Mouse (Mus musculus) liver, embryonic 14.5 days (tissue): ENCODE data around the gene H2afx. TPM values are rescaled to one million over a fixed set of nuclear protein-coding genes. Genes with fewer than 3 reads are reported as not detected.
A peak's percentile ranks its signal among the peaks of the same experiment; 100 is the strongest.
"Not testable (repeated sequence)": the region's sequence is repeated elsewhere in the genome, so short reads cannot be mapped to it uniquely, and the experiment has no call there.

Experiments
- ATAC-seq: fragments of 200-750 bp; cut with Nextera tagmentation; 2 replicates; pipeline ENCODE4 v1.8.0; 2017; ENCODE audit warnings: moderate number of reproducible peaks, mild to moderate bottlenecking, moderate library complexity; ENCODE audit not compliant: insufficient read depth
- DNase-seq, 3 experiments: peaks; one replicate each; pipeline ENCODE4 v3.0.0-alpha.2; 2012 to 2013; ENCODE audit warnings: low read depth in 3 of 3, low spot score in 3 of 3
- H3K27ac ChIP-seq: fragments of 300-500 bp; sonication (generic); 2 replicates; pipeline ENCODE4 v1.5.1; 2014; ENCODE audit warnings: moderate library complexity, mild to moderate bottlenecking, control low read depth, inconsistent platforms
- H3K27me3 ChIP-seq: fragments of 300-500 bp; sonication (generic); 2 replicates; pipeline ENCODE4 v1.6.1; 2014; ENCODE audit warnings: mild to moderate bottlenecking, low read length, moderate library complexity; ENCODE audit not compliant: control insufficient read depth, insufficient read depth
- H3K36me3 ChIP-seq: fragments of 300-500 bp; sonication (generic); replicated peaks from 2 replicates; pipeline ENCODE4 v1.6.1; 2014; ENCODE audit warnings: low read depth; ENCODE audit not compliant: control insufficient read depth, insufficient read depth
- H3K4me1 ChIP-seq, 2 experiments: fragments of 200-500 bp in 1 of 2; fragments of 300-500 bp in 1 of 2; sonication (generic) in 1 of 2; replicated peaks; 2 replicates each; pipeline ENCODE4 v1.6.1; 2012 to 2014; ENCODE audit warnings: antibody characterized with exemption in 1 of 2, inconsistent platforms in 1 of 2, low read length in 1 of 2; ENCODE audit not compliant: control insufficient read depth in 2 of 2, insufficient read depth in 2 of 2
- H3K4me2 ChIP-seq: fragments of 300-500 bp; sonication (generic); 2 replicates; pipeline ENCODE4 v1.6.1; 2014; ENCODE audit warnings: low read depth, mild to moderate bottlenecking, control low read depth, moderate library complexity
- H3K4me3 ChIP-seq, 2 experiments: fragments of 200-500 bp in 1 of 2; fragments of 300-500 bp in 1 of 2; sonication (generic) in 1 of 2; 2 replicates each; pipeline ENCODE4 v1.5.1; 2012 to 2014; ENCODE audit warnings: low read depth in 2 of 2, low read length in 2 of 2, mild to moderate bottlenecking in 2 of 2, control low read depth in 1 of 2, inconsistent platforms in 1 of 2, moderate library complexity in 1 of 2; ENCODE audit not compliant: insufficient read depth in 1 of 2
- H3K9ac ChIP-seq: fragments of 300-500 bp; sonication (generic); replicated peaks from 2 replicates; pipeline ENCODE4 v1.6.1; 2014; ENCODE audit warnings: mild to moderate bottlenecking, control low read depth, moderate library complexity
- H3K9me3 ChIP-seq: fragments of 300-500 bp; sonication (generic); 2 replicates; pipeline ENCODE4 v1.6.1; 2016; ENCODE audit warnings: low read length, mixed read lengths; ENCODE audit not compliant: control insufficient read depth
- CTCF ChIP-seq: IDR thresholded peaks from 2 replicates; pipeline ENCODE4 v1.5.1; 2016; ENCODE audit warnings: antibody characterized with exemption, low read depth, control low read depth
- EP300 ChIP-seq: IDR thresholded peaks from 2 replicates; pipeline ENCODE4 v1.6.1; 2016; ENCODE audit warnings: antibody characterized with exemption, low read depth
- WGBS: fragments of 180-500 bp; shearing (Covaris S2); extraction: QIAGEN DNeasy Blood & Tissue Kit; methylation state at CpG from one replicate; pipeline ENCODE4 v1.1.7; 2014; ENCODE audit not compliant: insufficient replicate concordance; 5-methylcytosine and 5-hydroxymethylcytosine counted together
- polyA plus RNA-seq, 2 experiments: library from polyadenylated mRNA; depleted of rRNA in 1 of 2; stranded (reverse) in 1 of 2; unstranded in 1 of 2; fragments of >200 nt; fragmentation: Nextera tagmentation in 1 of 2; extraction: Ambion mirVana in 1 of 2; gene quantifications; 2 replicates each; pipeline versions ENCODE4 v1.2.1 to v1.2.3; 2012 to 2014

H2afx gene
- polyA plus RNA-seq, 2 experiments: 168 to 177 TPM

DNA sequence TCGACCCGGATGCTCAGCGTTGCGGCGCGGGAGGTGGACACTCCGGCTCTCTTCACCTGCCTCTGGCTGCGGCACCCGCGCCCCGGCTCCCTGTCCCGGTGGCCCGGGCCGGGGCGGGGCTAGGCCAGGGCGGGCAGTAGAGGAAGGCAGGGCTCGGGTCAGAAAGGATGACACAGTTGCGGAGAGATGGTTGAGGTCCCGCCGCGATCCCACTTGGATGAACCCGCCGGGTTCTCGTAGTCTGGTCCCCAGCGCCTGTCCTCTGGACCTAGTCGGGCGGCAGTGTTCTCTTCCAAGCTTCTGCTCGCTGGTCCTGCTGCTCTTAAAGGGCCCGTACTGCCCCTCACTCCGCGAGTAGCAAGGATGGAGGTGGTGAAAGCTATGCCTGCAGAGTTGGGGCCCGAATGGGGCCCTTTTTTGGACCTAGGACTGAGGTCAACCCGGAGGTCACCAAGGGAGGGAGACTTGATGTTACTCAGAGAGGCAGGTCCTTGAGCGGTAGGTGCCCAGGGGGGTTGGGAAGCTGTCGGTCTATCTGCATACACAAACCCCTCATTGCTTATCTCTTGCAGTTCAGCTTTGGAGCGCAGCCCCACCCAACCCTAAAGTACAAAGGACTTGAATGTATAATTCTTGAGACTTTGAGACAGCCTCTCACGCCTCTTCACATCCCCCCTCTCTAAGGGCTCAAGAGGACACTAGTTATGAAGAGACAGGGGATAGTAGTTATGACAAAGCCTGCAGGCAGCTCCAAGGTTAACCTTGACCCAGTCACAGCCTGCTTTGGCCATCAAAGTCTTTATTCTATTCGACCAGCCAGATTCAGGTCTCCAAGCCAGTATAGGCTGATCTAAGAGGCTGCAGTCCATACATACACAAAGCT, 46.2 kb upstream of the H2afx start, which contains the start of gene Abcg4:
Abcg4 (minus strand) TSS at position 540 of the 883 bp plus-strand sequence.
- Histone ChIP-seq H3K27ac (peak within 1 kb of the TSS; percentile 96), H3K4me2 (peak within 1 kb of the TSS; percentile 88), H3K4me1 (peaks cover 16 to 26% of the 10 kb centered on the region in 2 experiments), H3K36me3 (peaks cover 38% of the 10 kb centered on the region), H3K9me3 (no peaks in the 10 kb centered on the region), H3K4me3 (peak within 1 kb of the TSS; percentile 78 to 85), H3K9ac (peak within 1 kb of the TSS; percentile 94), H3K27me3 (no peaks in the 10 kb centered on the region)
- DNase-seq: peak; percentile 80 to 81 (median 80)
- WGBS: under 1% methylated on average over 38 of the region's 38 CpGs
- peak; percentile 87 for ATAC-seq
- TF ChIP-seq EP300 (peak; percentile 87), CTCF (no peak)

DNA sequence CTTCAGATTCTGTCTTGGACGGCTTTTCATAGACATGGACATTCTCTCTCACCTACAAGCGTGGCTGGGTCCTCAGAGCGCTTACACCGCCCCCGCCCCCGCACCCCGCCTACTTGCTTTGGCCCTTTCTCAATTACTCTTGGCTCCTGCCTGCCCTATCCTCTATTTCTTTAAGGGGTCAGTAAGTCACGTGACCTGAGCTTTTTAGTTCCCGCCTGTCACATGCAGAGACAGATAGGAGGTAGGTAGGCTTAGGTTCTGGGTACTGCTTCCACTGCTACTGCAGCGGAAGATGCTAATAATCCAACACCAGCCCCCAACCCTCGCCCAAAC, 45.6 kb upstream of the H2afx start:
- WGBS: 4% methylated on average over 11 of the region's 11 CpGs
- Histone ChIP-seq H3K9me3 (no peaks in the 10 kb centered on the region), H3K4me3 (peak overlapping the region; percentile 78 to 85), H3K9ac (peak overlapping the region; percentile 94), H3K36me3 (peaks cover 38% of the 10 kb centered on the region), H3K4me1 (peaks cover 16 to 26% of the 10 kb centered on the region in 2 experiments), H3K27ac (peak overlapping the region; percentile 96), H3K4me2 (peak overlapping the region; percentile 88), H3K27me3 (no peaks in the 10 kb centered on the region)
- TF ChIP-seq CTCF (no peak), EP300 (no peak)
- peak in 2 of 3 experiments; percentile 52 to 56 for DNase-seq
- peak; percentile 53 for ATAC-seq

DNA sequence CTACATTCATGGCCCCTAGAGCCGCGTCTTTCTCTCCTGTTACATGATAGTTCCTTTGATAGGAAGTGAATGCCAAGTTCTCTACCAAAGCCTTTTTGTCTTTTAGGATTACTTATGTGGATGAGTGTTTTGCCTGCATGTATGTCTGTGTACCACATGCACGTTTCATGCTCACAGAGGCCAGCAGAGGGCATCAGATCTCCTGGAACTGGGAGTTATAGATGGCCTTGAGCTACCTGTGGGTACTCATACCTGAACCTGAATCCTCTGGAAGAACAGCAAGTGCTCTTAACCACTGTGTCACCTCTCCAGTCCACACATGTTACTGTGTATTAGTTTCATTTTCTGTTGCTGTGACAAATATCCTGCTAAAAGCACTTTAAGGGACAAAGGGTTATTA, 42.0 kb upstream of the H2afx start:
- Histone ChIP-seq H3K4me3 (no peak overlapping the region), H3K4me2 (no peak overlapping the region), H3K36me3 (peaks cover 57% of the 10 kb centered on the region), H3K4me1 (peaks cover 12 to 14% of the 10 kb centered on the region in 2 experiments), H3K9ac (no peak overlapping the region), H3K27ac (no peak overlapping the region), H3K9me3 (no peaks in the 10 kb centered on the region), H3K27me3 (no peaks in the 10 kb centered on the region)
- TF ChIP-seq CTCF (peak; percentile 88), EP300 (no peak)
- DNase-seq (peak in 2 of 3 experiments; percentile 35 to 50), ATAC-seq (no peak)
- 61% methylated on average over 3 of the region's 3 CpGs for WGBS

DNA sequence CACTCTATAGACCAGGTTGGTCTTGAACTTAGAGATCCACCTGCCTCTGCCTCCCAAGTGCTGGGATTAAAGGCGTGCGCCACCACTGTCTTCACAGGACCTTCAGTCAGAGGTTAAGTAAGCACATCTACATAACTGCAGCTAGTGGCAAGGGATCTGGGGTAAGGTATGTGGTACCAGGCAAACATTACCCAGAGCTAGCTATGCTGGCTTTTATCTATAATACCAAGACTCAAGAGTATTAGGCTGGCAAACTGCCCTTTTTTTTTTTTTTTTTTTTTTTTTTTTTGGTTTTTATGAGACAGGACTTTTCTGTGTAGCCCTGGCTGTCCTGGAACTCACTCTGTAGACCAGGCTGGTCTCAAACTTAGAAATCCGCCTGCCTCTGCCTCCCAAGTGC, 34.5 kb upstream of the H2afx start:
- H3K36me3 ChIP-seq: peaks cover 72% of the 10 kb centered on the region
- not testable (repeated sequence) for H3K27ac ChIP-seq, H3K4me1 ChIP-seq, H3K9me3 ChIP-seq, DNase-seq, H3K4me3 ChIP-seq, ATAC-seq, H3K4me2 ChIP-seq, H3K27me3 ChIP-seq, H3K9ac ChIP-seq
- WGBS: 87% methylated on average over 3 of the region's 3 CpGs

DNA sequence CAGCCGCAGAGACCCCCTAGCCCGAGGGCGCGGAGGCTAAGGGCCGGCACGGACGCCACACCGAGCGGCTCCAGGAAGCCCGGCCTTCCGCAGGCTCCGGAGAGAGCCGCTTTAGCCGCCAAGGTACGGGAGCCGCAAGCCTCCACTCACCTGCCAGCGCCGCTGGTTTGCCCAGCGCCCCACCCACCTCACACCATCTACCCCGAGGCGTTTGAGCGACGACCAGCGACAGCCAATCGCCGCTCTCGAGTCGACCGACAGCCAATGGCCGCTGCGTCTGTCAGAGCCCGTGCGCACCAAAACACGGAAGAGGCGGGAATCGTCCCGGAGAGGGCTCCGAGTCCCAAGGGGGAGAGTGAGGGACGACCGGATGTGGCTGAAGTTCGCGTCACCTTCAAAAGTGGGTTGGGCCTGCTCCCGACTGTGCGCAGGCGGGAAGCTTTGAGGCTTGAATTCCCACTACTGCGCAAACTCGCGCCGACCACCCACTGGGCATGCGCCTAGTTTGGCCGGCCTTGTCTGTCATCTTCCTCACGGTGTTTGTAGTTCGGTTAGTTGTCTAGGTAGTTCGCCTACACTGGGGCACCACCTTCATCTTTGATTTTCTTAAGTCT, 28.9 kb upstream of the H2afx start, which contains the start of gene Hinfp:
Hinfp (minus strand) TSS at position 206 of the 614 bp plus-strand sequence.
- H3K36me3 ChIP-seq: peaks cover 26% of the 10 kb centered on the region
- peak within 1 kb of the TSS; percentile 80 for H3K27ac ChIP-seq
- TF ChIP-seq CTCF: 0 out of 2 replicates have a peak, but pooled peaks have one; percentile 28
- TF ChIP-seq EP300: peak; percentile 58
- peaks cover 11% of the 10 kb centered on the region in 2 experiments for H3K4me1 ChIP-seq
- no peaks in the 10 kb centered on the region for H3K27me3 ChIP-seq
- H3K4me3 ChIP-seq: peak within 1 kb of the TSS; percentile 71 to 86
- DNase-seq (peak; percentile 99), ATAC-seq (peak; percentile 99)
- peak within 1 kb of the TSS; percentile 81 for H3K4me2 ChIP-seq
- WGBS: under 1% methylated on average over 54 of the region's 54 CpGs
- H3K9ac ChIP-seq: peak within 1 kb of the TSS; percentile 88
- H3K9me3 ChIP-seq: no peaks in the 10 kb centered on the region
